Mouse (Mus musculus) megakaryocyte, embryonic 14.5 days (primary cell): ENCODE measurements around the gene Zmynd19.

Experiments used
- FLI1 ChIP-seq: IDR thresholded peaks from 2 replicates; pipeline ENCODE4 v1.6.1; 2012; ENCODE audit warnings: low read length, inconsistent platforms, mixed read lengths
- GATA1 ChIP-seq: IDR thresholded peaks from 3 replicates; pipeline ENCODE4 v1.6.1; 2012; ENCODE audit warnings: mixed read lengths, low read length, inconsistent platforms, borderline replicate concordance

GRCm38 (mm10) chr2:24934441-24934963 lies 15.1 kb upstream of the Zmynd19 start:
- TF ChIP-seq GATA1, result no peak
- no peak for TF ChIP-seq FLI1
